Mouse (Mus musculus): ENCODE results near the gene Paqr3. TPM values are rescaled to one million over a fixed set of nuclear protein-coding genes. Genes with fewer than 3 reads are reported as not detected.

Gene Paqr3
- total RNA-seq, 2 experiments from 2014 or later, result 24.2 to 25.1 TPM

GRCm38 (mm10) chr5:97054801-97055200, 56.6 kb downstream of the Paqr3 start:
- H3K4me3 ChIP-seq, result no peak overlapping the region
- TF ChIP-seq CTCF (IDR thresholded peaks at IDR 0.05), result no peak
- intact Hi-C loops (cut with DNase I), result loop anchor here (2.0 to 5.0 kb wide), 2 partner anchors 200 to 788 kb away; no protein-coding TSS in a partner anchor
- no peak for DNase-seq (ENCODE audit: extremely low spot score in 1 of 2, low spot score in 2 of 2)
- H3K27ac ChIP-seq, result no peak overlapping the region

GRCm38 (mm10) chr5:97054166-97054565, 57.2 kb downstream of the Paqr3 start:
- DNase-seq (ENCODE audit: extremely low spot score in 1 of 2, low spot score in 2 of 2), result no peak
- H3K27ac ChIP-seq, result no peak overlapping the region
- H3K4me3 ChIP-seq, result no peak overlapping the region
- no peak for TF ChIP-seq CTCF (IDR thresholded peaks at IDR 0.05)
- intact Hi-C loops (cut with DNase I), result loop anchor here (2.0 kb wide), 1 partner anchor 199 kb away; no protein-coding TSS in a partner anchor

GRCm38 (mm10) chr5:97048905-97049304, 62.5 kb downstream of the Paqr3 start:
- Histone ChIP-seq H3K4me3 (no peak overlapping the region), H3K27ac (no peak overlapping the region)
- intact Hi-C loops (cut with DNase I), result no loop called here
- no peak for TF ChIP-seq CTCF (IDR thresholded peaks at IDR 0.05)
- DNase-seq (ENCODE audit: extremely low spot score in 1 of 2, low spot score in 2 of 2), result no peak

- Histone ChIP-seq H3K4me3 (no peak overlapping the region), H3K27ac (no peak overlapping the region)
- no peak for TF ChIP-seq CTCF (IDR thresholded peaks at IDR 0.05)
- no peak for DNase-seq (ENCODE audit: extremely low spot score in 1 of 2, low spot score in 2 of 2)
- intact Hi-C loops (cut with DNase I), result no loop called here
Measured at GRCm38 (mm10) chr5:97046680-97047079, 64.7 kb downstream of the Paqr3 start.

- intact Hi-C loops (cut with DNase I), result no loop called here
- Histone ChIP-seq H3K27ac (no peak overlapping the region), H3K4me3 (no peak overlapping the region)
- DNase-seq (ENCODE audit: extremely low spot score in 1 of 2, low spot score in 2 of 2), result no peak
- no peak for TF ChIP-seq CTCF (IDR thresholded peaks at IDR 0.05)
Measured at GRCm38 (mm10) chr5:97045260-97045659, 66.1 kb downstream of the Paqr3 start.

Other genes with a start within 250 kb of the Paqr3 start
- 10 to 100 TPM; 11.9 to 12.4 TPM for gene Bmp2k, start 113.9 kb downstream of the Paqr3 start, total RNA-seq (2021)